Mouse (Mus musculus): ENCODE results near the gene Rhox9. TPM values are rescaled to one million over a fixed set of nuclear protein-coding genes. Genes with fewer than 3 reads are reported as not detected.
"Not testable (repeated sequence)": the region's sequence is repeated elsewhere in the genome, so short reads cannot be mapped to it uniquely, and the experiment has no call there.

The Rhox9 gene
- polyA plus RNA-seq (2014; fragmentation: Nextera tagmentation; extraction: Ambion mirVana), result not detected in 2 replicates

DNA sequence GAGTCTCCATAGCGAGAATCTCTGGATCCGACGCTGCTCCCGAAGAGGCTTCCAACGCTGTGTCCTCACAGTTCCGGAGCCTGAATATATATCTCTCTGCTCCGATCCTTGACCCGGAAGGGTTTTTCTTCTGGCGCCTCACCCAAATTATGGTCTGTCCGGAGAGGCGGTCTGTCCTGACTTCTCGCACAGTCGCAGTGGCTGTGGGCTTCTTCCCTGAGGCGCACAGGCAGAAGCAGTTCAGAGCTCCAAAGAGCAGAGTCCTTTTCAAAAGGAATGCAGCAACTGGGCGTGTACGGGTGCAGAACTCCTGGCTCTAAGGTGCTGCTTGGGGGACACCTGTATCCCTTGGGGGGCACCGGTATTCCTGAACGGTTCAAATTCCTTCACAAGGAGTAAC lies at the start of gene Rhox9:
TSS of gene Rhox9 (minus strand) at position 101 of the 400 bp plus-strand sequence.
- H3K4me2 ChIP-seq (ENCODE audit: low read depth); ATAC-seq (ENCODE audit: insufficient read depth, low FRiP score, low TSS enrichment); H3K27ac ChIP-seq (ENCODE audit: low read depth, low read length); DNase-seq (ENCODE audit: low spot score); H3K27me3 ChIP-seq (ENCODE audit: control insufficient read depth, insufficient read depth, low read length); H3K4me1 ChIP-seq (ENCODE audit: control insufficient read depth, insufficient read depth, low read length); H3K4me3 ChIP-seq (ENCODE audit: low read depth, low read length); H3K9me3 ChIP-seq (ENCODE audit: control insufficient read depth, low read length); H3K9ac ChIP-seq (ENCODE audit: low read length); H3K36me3 ChIP-seq (ENCODE audit: control insufficient read depth, insufficient read depth, low read length): not testable (repeated sequence)
- 86% methylated on average over 7 of the region's 18 CpGs for WGBS

DNA sequence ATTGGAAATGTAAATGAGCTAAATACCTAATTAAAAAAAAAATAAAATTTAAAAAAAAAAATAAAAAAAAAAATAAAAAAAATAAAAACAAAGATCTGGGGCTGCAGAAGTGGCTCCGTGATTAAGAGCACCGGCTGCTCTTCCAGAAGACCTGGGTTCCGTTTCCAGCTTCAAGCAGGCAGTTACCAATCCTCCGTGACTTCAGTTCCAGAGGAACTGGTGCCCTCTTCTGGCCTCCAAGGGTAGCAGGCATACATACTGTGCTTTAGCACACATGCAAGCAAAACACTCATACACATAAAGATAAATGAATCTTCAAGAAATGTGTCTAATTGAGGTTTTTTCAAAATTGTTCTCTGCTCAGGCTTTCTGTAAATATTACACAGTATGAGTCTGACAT lies 14.7 kb upstream of the Rhox9 start:
- Histone ChIP-seq H3K9me3 (ENCODE audit: control insufficient read depth, low read length) (no peaks in the 10 kb centered on the region), H3K27me3 (ENCODE audit: control insufficient read depth, insufficient read depth, low read length) (no peaks in the 10 kb centered on the region), H3K36me3 (ENCODE audit: control insufficient read depth, insufficient read depth, low read length) (no peaks in the 10 kb centered on the region), H3K4me3 (ENCODE audit: low read depth, low read length) (no peak overlapping the region), H3K27ac (ENCODE audit: low read depth, low read length) (no peak overlapping the region), H3K4me1 (ENCODE audit: control insufficient read depth, insufficient read depth, low read length) (no peaks in the 10 kb centered on the region), H3K9ac (ENCODE audit: low read length) (no peak overlapping the region), H3K4me2 (ENCODE audit: low read depth) (no peak overlapping the region)
- DNase-seq (ENCODE audit: low spot score) (no peak), ATAC-seq (ENCODE audit: insufficient read depth, low FRiP score, low TSS enrichment) (no peak)
- WGBS, result 67% methylated on average over 4 of the region's 4 CpGs

DNA sequence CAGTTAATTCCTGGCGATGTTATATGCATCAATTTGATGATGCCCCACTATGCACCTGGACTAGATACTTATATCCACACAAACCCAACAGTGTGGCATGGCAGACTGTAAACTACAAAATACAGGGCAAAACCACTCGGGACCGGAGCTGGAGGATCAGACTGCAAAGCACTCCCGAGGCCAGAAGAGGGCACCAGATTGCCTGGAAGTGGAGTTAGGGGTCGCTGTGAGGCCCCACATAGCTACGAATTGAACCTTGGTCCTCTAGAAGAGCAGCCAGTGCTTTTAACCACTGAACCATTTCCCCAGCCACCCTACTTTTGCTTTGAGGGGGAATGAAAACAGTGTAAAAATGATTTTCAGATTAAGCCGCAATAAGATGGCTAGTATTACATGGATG lies 7.0 kb upstream of the Rhox9 start:
- H3K4me3 ChIP-seq (ENCODE audit: low read depth, low read length), result no peak overlapping the region
- H3K9ac ChIP-seq (ENCODE audit: low read length), result no peak overlapping the region
- DNase-seq (ENCODE audit: low spot score), result peak; percentile 10
- no peaks in the 10 kb centered on the region for H3K9me3 ChIP-seq (ENCODE audit: control insufficient read depth, low read length)
- H3K27ac ChIP-seq (ENCODE audit: low read depth, low read length), result no peak overlapping the region
- H3K27me3 ChIP-seq (ENCODE audit: control insufficient read depth, insufficient read depth, low read length), result no peaks in the 10 kb centered on the region
- ATAC-seq (ENCODE audit: insufficient read depth, low FRiP score, low TSS enrichment), result no peak
- no peak overlapping the region for H3K4me2 ChIP-seq (ENCODE audit: low read depth)
- H3K4me1 ChIP-seq (ENCODE audit: control insufficient read depth, insufficient read depth, low read length), result no peaks in the 10 kb centered on the region
- WGBS, result 56% methylated on average over 7 of the region's 7 CpGs
- no peaks in the 10 kb centered on the region for H3K36me3 ChIP-seq (ENCODE audit: control insufficient read depth, insufficient read depth, low read length)

DNA sequence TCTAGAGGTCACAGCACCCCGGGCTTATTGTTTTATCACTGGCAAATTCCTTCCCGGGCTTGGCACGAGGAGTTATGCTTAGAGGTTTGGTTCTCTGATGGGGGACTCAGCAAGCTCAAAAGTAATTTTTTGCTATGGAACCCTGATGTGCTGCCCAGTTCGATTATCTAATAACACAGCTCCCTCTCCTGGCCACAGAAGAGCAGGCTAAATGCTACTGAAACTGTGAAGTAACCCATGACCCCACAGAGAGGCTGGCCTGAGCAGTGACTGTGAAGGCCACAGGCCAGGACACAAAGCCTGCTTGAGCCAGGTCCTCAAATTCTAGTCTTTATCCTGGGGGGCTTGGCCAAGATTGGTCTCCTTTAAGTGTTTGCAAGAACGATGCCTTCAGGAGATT lies 2.2 kb upstream of the Rhox9 start:
- H3K36me3 ChIP-seq (ENCODE audit: control insufficient read depth, insufficient read depth, low read length), result no peaks in the 10 kb centered on the region
- DNase-seq (ENCODE audit: low spot score) (no peak), ATAC-seq (ENCODE audit: insufficient read depth, low FRiP score, low TSS enrichment) (no peak)
- no peaks in the 10 kb centered on the region for H3K9me3 ChIP-seq (ENCODE audit: control insufficient read depth, low read length)
- WGBS, result 79% methylated on average over 5 of the region's 5 CpGs
- H3K4me1 ChIP-seq (ENCODE audit: control insufficient read depth, insufficient read depth, low read length), result no peaks in the 10 kb centered on the region
- H3K4me3 ChIP-seq (ENCODE audit: low read depth, low read length), result no peak overlapping the region
- H3K27me3 ChIP-seq (ENCODE audit: control insufficient read depth, insufficient read depth, low read length), result no peaks in the 10 kb centered on the region
- no peak overlapping the region for H3K27ac ChIP-seq (ENCODE audit: low read depth, low read length)
- H3K9ac ChIP-seq (ENCODE audit: low read length), result no peak overlapping the region
- H3K4me2 ChIP-seq (ENCODE audit: low read depth), result no peak overlapping the region

DNA sequence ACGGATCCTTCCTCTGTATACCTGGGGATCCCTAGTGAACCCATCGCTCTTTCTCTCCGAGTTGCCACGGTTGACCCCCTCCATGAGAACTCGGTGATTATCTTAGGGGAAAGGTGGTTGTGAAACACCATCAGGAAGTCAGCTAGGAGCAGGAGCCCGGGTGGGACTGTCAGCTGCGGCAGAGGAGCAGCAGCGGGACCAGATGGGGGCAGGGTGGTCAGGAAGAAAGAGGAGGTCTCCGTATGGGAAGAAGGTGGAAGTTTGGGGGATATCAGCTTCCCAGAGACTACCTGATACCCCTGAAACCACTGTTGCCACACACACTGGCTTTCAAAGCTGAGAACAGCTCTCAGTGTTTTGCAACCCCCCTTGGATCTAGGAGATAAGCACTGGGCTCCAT lies 4.4 kb downstream of the Rhox9 start, which contains the start of gene Rhox7b:
TSS of gene Rhox7b (minus strand) at position 101 of the 400 bp plus-strand sequence.
- WGBS, result 90% methylated on average over 9 of the region's 9 CpGs
- H3K4me3 ChIP-seq (ENCODE audit: low read depth, low read length); H3K9me3 ChIP-seq (ENCODE audit: control insufficient read depth, low read length); H3K4me1 ChIP-seq (ENCODE audit: control insufficient read depth, insufficient read depth, low read length); H3K27ac ChIP-seq (ENCODE audit: low read depth, low read length); H3K9ac ChIP-seq (ENCODE audit: low read length); H3K4me2 ChIP-seq (ENCODE audit: low read depth); ATAC-seq (ENCODE audit: insufficient read depth, low FRiP score, low TSS enrichment); DNase-seq (ENCODE audit: low spot score); H3K27me3 ChIP-seq (ENCODE audit: control insufficient read depth, insufficient read depth, low read length); H3K36me3 ChIP-seq (ENCODE audit: control insufficient read depth, insufficient read depth, low read length): not testable (repeated sequence)

DNA sequence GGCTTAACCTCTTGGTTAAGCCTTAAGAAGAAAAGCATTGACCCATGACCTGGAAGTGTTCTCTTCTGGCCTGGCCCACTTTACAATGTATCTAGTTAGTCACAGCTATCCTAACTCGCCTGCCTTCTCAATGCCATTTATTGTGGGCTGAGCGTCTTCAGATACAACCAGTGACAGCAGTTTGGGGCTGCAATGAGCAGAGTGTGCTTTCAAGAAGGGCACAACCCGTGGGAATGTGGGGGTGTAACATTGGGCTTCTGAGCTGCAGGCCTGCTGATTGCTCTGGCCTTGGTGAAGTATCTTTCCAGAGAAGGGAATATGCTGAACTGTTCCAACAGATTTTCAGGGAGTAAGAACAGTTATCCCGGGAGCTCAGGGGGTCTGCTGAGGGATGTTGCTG lies 22.7 kb downstream of the Rhox9 start, which contains the start of gene Rhox8:
TSS of gene Rhox8 (minus strand) at position 101 of the 400 bp plus-strand sequence.
- no peak within 1 kb of the TSS for H3K4me2 ChIP-seq (ENCODE audit: low read depth)
- 78% methylated on average over 4 of the region's 4 CpGs for whole genome bisulfite sequencing

DNA sequence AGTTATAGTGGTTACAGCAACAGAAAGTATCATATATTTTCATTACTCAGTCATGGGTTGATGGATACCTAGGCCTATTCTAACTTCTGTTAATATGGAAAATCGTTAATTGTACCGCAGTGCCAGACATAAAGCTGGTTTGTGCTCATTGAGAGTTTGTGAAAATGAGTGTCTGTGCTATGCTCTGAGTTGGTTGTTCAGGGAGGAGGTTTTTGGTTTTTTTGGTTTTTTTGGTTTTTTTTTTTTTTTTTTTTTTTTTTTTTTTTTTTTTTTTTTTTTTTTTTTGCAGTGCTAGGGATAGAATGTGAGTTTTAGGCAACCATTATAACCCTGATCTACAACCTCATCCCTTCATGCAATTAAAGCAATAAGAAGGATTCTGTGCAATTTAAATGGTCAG lies 29.9 kb downstream of the Rhox9 start:
- H3K4me3 ChIP-seq (ENCODE audit: low read depth, low read length), result no peak overlapping the region
- H3K4me2 ChIP-seq (ENCODE audit: low read depth), result no peak overlapping the region
- H3K36me3 ChIP-seq (ENCODE audit: control insufficient read depth, insufficient read depth, low read length), result no peaks in the 10 kb centered on the region
- H3K9ac ChIP-seq (ENCODE audit: low read length), result no peak overlapping the region
- 85% methylated on average over 2 of the region's 2 CpGs for WGBS
- H3K27ac ChIP-seq (ENCODE audit: low read depth, low read length), result no peak overlapping the region
- H3K9me3 ChIP-seq (ENCODE audit: control insufficient read depth, low read length), result no peaks in the 10 kb centered on the region
- no peak for ATAC-seq (ENCODE audit: insufficient read depth, low FRiP score, low TSS enrichment)
- DNase-seq (ENCODE audit: low spot score), result no peak
- H3K4me1 ChIP-seq (ENCODE audit: control insufficient read depth, insufficient read depth, low read length), result no peaks in the 10 kb centered on the region
- H3K27me3 ChIP-seq (ENCODE audit: control insufficient read depth, insufficient read depth, low read length), result no peaks in the 10 kb centered on the region

More for the DNA sequence above, 22.7 kb downstream of the Rhox9 start, which contains the start of gene Rhox8:
- ATAC-seq (ENCODE audit: insufficient read depth, low FRiP score, low TSS enrichment) (no peak), DNase-seq (ENCODE audit: low spot score) (no peak)
- Histone ChIP-seq H3K27ac (ENCODE audit: low read depth, low read length) (no peak within 1 kb of the TSS), H3K27me3 (ENCODE audit: control insufficient read depth, insufficient read depth, low read length) (no peaks in the 10 kb centered on the region), H3K4me3 (ENCODE audit: low read depth, low read length) (no peak within 1 kb of the TSS), H3K4me1 (ENCODE audit: control insufficient read depth, insufficient read depth, low read length) (no peaks in the 10 kb centered on the region), H3K9me3 (ENCODE audit: control insufficient read depth, low read length) (no peaks in the 10 kb centered on the region), H3K9ac (ENCODE audit: low read length) (no peak within 1 kb of the TSS), H3K36me3 (ENCODE audit: control insufficient read depth, insufficient read depth, low read length) (no peaks in the 10 kb centered on the region)

Other genes with a start within 250 kb of the Rhox9 start
- not detected in 2 replicates for gene Rhox3h, start 233.0 kb downstream of the Rhox9 start, polyA plus RNA-seq (2014; fragmentation: Nextera tagmentation; extraction: Ambion mirVana)
- gene Rhox2h, start 228.5 kb downstream of the Rhox9 start, polyA plus RNA-seq (2014; fragmentation: Nextera tagmentation; extraction: Ambion mirVana), result not detected in 2 replicates
- 0.42 and 0.76 TPM in 2 replicates for gene Rhox5, start 96.9 kb downstream of the Rhox9 start, polyA plus RNA-seq (2014; fragmentation: Nextera tagmentation; extraction: Ambion mirVana)
- gene Rhox6, start 74.9 kb downstream of the Rhox9 start, polyA plus RNA-seq (2014; fragmentation: Nextera tagmentation; extraction: Ambion mirVana), result not detected in 2 replicates
- not detected in 2 replicates for gene Rhox7a, start 70.1 kb downstream of the Rhox9 start, polyA plus RNA-seq (2014; fragmentation: Nextera tagmentation; extraction: Ambion mirVana)
- not detected in 2 replicates for gene Rhox8, start 22.8 kb downstream of the Rhox9 start, polyA plus RNA-seq (2014; fragmentation: Nextera tagmentation; extraction: Ambion mirVana)
- not detected in 2 replicates for gene Rhox7b, start 4.5 kb downstream of the Rhox9 start, polyA plus RNA-seq (2014; fragmentation: Nextera tagmentation; extraction: Ambion mirVana)
- gene Btg1-ps1, start 117.0 kb upstream of the Rhox9 start, polyA plus RNA-seq (2014; fragmentation: Nextera tagmentation; extraction: Ambion mirVana), result not detected in 2 replicates
- gene Btg1-ps2, start 141.3 kb upstream of the Rhox9 start, polyA plus RNA-seq (2014; fragmentation: Nextera tagmentation; extraction: Ambion mirVana), result not detected in 2 replicates
- not detected in 2 replicates for gene Rhox10, start 164.7 kb upstream of the Rhox9 start, polyA plus RNA-seq (2014; fragmentation: Nextera tagmentation; extraction: Ambion mirVana)
- gene Rhox11, start 183.4 kb upstream of the Rhox9 start, polyA plus RNA-seq (2014; fragmentation: Nextera tagmentation; extraction: Ambion mirVana), result not detected in 2 replicates
- gene Rhox12, start 209.1 kb upstream of the Rhox9 start, polyA plus RNA-seq (2014; fragmentation: Nextera tagmentation; extraction: Ambion mirVana), result not detected in 2 replicates
- gene Rhox13, start 219.4 kb upstream of the Rhox9 start, polyA plus RNA-seq (2014; fragmentation: Nextera tagmentation; extraction: Ambion mirVana), result not detected in 2 replicates

Measured in neural tube, embryonic 11.5 days (tissue).